Mouse (Mus musculus) G1E (cell line): Measurements from ENCODE around the gene 1700001P01Rik.

Experiments used
- CTCF ChIP-seq: IDR thresholded peaks from 2 replicates; pipeline ENCODE4 v1.5.1; 2012; ENCODE audit warnings: low read depth, low read length, inconsistent platforms, mixed read lengths
- GATA1 ChIP-seq: IDR thresholded peaks from 2 replicates; pipeline ENCODE4 v1.6.1; 2012; ENCODE audit warnings: borderline replicate concordance, low read length, inconsistent platforms, mixed read lengths
- GATA2 ChIP-seq: IDR thresholded peaks from 2 replicates; pipeline ENCODE4 v1.6.1; 2012; ENCODE audit warnings: low read depth, low read length, inconsistent platforms, borderline replicate concordance
- POLR2AphosphoS5 ChIP-seq: IDR thresholded peaks from 2 replicates; pipeline ENCODE4 v1.6.1; 2012; ENCODE audit warnings: low read depth, low read length, inconsistent platforms; ENCODE audit not compliant: insufficient replicate concordance
- TAL1 ChIP-seq: conservative IDR thresholded peaks from 2 replicates; pipeline ENCODE4 v1.6.1; 2012; ENCODE audit warnings: low read depth, low read length, inconsistent platforms, mixed read lengths

DNA sequence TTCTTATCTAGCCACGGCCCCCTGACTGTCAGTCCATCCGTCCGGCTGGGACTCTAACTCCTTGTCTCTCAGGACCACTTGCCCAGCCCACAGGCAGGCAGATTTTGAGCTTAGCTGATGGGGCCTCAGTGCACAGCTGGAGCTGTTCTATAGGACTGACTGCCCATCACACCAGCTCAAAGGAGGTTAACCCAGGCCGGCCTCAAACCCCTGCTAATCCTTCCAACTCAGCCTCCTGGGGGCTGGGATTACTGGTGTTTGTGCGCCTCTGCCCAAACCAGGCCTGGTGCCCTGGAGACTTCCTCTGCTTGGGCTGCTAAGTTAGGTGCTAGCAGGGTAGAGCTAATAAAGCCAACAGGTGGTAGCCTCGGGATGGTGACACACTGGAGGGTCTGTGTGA is 42.3 kb upstream of the 1700001P01Rik start:
- TF ChIP-seq CTCF, result no peak
- no peak for TF ChIP-seq GATA1
- TF ChIP-seq GATA2, result no peak
- no peak for TF ChIP-seq TAL1
- TF ChIP-seq POLR2AphosphoS5, result no peak
